Mouse (Mus musculus) cerebellum, postnatal 14 days (tissue): Measurements from ENCODE around the gene Etnppl.

Experiments used
- DNase-seq, 2 experiments: peaks; one replicate each; pipeline ENCODE4 v3.0.0; 2021; ENCODE audit warnings: mixed read lengths in 2 of 2

The Etnppl gene

DNA sequence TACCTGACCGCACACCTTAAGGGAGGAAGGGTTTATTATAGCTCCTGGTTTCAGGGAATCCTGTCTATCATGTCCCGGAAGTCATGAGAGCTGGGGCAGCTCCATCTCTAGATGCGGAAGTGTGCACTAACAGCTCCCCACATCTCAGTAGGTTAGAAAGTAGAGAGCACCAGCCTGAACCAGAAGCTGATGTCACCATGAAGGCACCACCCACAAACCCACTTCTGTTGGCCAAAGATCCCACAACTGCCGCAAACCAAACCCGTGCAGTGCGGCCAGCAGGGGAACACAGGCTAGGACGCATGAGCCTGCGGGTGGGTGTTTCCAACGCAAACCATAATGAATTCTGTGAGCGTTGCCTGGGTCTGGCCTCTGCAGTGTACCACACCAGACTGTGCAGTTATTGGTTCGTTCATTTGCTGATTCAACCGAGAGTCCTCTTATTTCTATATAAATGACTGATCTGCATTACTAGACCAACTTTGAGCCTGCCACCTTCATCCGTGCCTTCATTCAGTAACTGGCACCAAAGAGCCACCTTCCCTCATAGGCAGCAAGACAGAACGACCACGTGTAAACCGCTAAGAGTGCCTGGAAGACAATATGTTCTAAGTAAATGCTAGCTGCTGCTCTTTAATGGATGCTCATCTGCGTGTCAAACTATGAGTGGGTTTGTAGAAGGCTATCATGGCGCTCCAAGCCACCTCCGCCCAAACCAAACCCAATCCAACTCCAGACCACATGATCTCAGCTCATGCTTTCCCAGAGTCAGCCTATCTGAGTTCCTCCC lies 60.6 kb downstream of the Etnppl start:
- DNase-seq = no peak

DNA sequence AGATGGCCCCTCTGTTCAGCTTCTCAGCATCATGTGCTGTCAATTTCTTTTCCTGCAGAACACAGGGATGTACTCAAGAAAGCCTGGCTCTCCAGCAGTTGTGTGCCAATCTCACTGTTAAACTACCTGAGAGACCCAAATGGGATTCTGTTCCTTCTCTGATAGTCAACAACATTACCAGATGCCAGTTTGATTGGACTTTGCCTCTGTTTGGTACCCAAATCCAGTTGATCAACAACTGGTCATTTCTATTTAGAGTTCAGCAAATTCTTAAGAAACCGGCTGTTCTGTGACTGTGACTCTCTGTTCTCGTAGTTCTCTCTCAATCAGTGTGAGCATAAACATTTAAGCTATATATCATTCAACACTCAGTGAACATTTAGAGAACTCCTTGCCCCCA lies 64.0 kb downstream of the Etnppl start:
- no peak for DNase-seq

DNA sequence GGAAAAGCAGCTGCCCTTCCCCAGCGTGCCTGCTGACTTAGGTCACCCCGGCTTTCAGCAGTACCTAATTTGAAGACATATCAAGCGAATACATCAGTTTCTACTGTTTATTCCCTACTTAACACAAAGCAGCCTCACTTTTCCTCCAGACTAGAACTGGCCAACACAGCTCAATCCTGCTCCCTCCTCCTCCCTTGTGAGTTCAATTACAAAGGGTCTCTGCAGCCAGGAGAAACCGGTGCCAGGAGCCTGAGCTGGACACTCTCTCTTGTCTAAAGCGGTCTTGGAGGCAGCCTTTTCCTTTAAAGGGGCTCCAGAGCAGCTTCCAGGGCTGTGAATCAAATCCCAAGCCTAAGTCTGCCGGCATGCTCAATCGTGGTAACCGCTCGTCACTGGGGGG lies 64.9 kb downstream of the Etnppl start:
- DNase-seq = no peak

DNA sequence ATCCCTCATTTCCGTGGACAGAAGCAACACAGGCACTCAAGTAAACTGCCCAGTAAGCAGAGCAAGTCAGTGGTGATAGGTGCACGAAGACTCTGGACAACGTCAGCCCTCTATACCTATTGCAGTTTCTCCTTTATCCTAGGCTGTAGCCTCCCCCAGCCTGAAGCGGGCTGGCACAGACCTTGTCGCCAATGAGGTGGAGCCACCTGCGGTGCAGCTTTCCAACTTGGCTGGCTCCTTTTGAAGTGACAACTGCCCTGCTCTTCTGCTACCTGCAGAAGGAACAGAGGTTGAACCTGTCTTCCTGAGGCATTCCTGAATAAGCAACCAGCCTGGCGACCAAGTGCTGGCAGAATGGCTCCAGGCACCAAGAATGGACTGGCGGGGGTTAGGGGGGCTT lies 66.6 kb downstream of the Etnppl start:
- DNase-seq = no peak

DNA sequence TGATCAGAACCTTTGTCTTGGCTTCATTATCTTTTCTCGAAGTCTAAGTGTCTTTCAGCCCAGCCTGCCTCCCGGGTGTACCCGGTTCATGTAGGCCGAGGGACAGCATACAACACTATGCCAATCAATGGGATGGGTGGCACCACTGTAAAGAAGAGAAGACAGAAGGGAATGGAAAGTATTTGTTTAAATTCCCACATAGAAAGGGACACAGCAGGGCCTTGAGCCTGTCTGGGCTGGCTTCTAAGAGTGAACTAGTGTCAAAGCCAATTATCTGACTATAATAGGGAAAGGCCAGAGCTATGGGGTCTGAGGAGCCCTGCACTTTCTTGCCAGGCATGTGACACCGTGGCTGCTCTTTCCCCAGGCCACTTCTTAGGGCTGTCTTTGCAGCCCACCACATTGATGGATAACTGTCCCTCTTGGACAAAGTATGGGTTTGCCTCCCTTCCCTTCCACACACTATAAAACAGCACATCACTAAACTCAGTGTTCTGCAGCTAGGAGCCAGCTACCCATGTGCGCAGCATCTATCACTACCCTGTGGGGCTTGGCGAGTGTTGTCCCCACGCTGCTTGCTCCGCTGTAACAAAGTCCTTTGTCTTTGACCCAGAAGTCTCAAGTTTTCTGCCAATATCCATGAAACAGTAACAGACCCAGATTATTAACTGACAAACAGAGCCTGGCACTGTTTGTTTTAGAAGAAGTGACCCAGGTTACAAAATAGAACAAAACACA lies 67.2 kb downstream of the Etnppl start:
- DNase-seq = no peak

DNA sequence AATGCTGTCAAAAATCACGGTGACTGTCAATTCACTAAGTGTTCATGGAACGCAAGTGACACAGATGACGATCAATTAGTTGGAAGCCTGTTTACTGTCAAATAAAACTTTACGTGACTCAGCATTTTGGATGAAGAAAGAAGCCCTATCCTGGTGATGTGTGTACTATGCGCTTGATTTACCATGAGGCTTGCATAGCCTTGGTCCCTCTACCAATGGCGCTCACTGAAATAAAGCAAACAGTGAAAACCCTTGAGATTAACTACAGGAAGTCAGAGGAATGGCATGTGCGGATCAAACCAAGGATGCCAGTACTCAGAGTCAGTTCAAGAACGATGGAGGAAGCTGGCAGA lies 67.7 kb downstream of the Etnppl start:
- DNase-seq = no peak

DNA sequence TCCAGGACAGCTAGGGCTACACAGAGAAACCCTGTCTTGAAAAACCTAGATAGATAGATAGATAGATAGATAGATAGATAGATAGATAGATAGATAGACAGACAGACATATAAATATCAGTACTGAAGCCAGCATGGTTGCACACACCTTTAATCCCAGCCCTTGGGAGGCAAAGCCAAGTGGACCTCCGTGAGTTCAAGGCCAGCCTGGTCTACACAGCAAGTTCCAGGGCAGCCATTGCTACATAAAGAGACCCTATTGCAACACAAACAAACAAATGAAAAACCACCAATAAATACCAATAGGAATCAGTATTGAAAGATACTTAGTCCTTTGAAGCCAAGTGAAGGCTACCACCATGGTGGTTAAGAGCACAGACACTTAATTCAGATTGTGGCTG lies 69.8 kb downstream of the Etnppl start:
- no peak for DNase-seq
